9 mouse cellular contexts compared by ENCODE assay signal in the genomic region with DNA sequence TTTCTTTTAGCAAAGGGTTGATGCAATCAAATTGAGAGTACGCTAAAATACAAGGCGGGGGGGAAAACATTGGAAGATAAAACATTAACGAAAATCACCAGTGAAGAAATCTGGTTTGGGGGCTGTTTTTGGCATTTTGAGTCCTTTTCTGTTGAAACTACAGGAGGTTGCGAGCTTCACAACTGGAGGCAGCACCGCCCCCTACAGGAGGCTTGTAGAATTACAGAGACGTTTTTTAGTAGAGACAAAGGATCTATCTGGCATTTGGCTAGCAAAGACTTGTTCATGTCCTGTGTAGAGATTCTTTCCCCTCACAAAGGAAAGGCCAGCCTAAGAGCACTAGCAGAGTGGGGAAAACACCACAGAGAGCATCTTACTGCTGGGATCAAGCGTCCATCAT.
A peak's percentile ranks its signal among the peaks of the same experiment; 100 is the strongest.
DNase-seq lines count a peak whose midpoint lies in the region; TF ChIP-seq lines count a peak whose summit lies in the region.
"Had no signal": no experiment of that assay in that cellular context is flagged by ENCODE, and none has a peak within 500 bp of the region (broad histone marks: within the 10 kb centered on the region; RNA-seq: fewer than 3 reads in every experiment).

No protein-coding gene starts in this region.

- H3K9ac ChIP-seq in heart, adult 2 months (ENCODE audit: low read depth, low read length): no peak overlapping the region
- no peak overlapping the region for H3K9ac ChIP-seq in CH12.LX (ENCODE audit: insufficient read depth, low read depth)
- H3K9ac ChIP-seq: liver, embryonic 15.5 days had no signal

- no peak overlapping the region for H3K4me3 ChIP-seq in heart, adult 2 months
- H3K4me3 ChIP-seq in heart, embryonic 10.5 days: no peak overlapping the region
- no peak overlapping the region for H3K4me3 ChIP-seq in CH12.LX (replicated peaks in 1 of 3; ENCODE audit: low read depth in 2 of 3, low read length in 2 of 3, poor library complexity in 1 of 3)
- H3K4me3 ChIP-seq: liver, embryonic 15.5 days had no signal

- DNase-seq in heart, adult 2 months: peak; percentile 29 to 68
- no peak for DNase-seq in heart, embryonic 10.5 days (ENCODE audit: low spot score)
- DNase-seq in CH12.LX (ENCODE audit: extremely low read depth): peak; percentile 57
- peak; percentile 14 for DNase-seq in brain, embryonic 18.5 days (ENCODE audit: low read depth, low spot score)
- peak; percentile 48 to 49 for DNase-seq in frontal cortex, postnatal 36 days (ENCODE audit: low spot score in 2 of 2)
- DNase-seq in left cerebral cortex, adult 11 months (ENCODE audit: low spot score): peak; percentile 7
- peak; percentile 16 for DNase-seq in retina, adult 2 months (ENCODE audit: low read depth, low spot score)
- DNase-seq in urinary bladder, postnatal 10 days (ENCODE audit: low spot score): no peak

- 36% methylated on average over 7 of the region's 7 CpGs for WGBS in heart, adult 2 months
- WGBS in heart, embryonic 10.5 days: 40% methylated on average over 7 of the region's 7 CpGs

- dilution Hi-C loops in CH12.LX (cut with MboI; ENCODE audit: extremely low pct_ligation_motif_present, extremely low pct_unique_long_range_greater_than_20kb, low sequenced_read_pairs): no loop called here

- H3K4me2 ChIP-seq in CH12.LX (ENCODE audit: insufficient read depth, low read depth, poor library complexity, severe bottlenecking): no peak overlapping the region
- H3K4me2 ChIP-seq: liver, embryonic 15.5 days had no signal

- no peaks in the 10 kb centered on the region for H3K79me2 ChIP-seq in heart, adult 2 months (replicated peaks; ENCODE audit: control insufficient read depth, insufficient read depth, low read length)
- no peaks in the 10 kb centered on the region for H3K79me2 ChIP-seq in CH12.LX (replicated peaks; ENCODE audit: control insufficient read depth, extremely low read depth, insufficient read depth, poor library complexity, severe bottlenecking)

- no peaks in the 10 kb centered on the region; the same call in 1 of the 2 replicates for H3K4me1 ChIP-seq in heart, adult 2 months (ENCODE audit: control insufficient read depth, insufficient read depth, low read length)
- H3K4me1 ChIP-seq in heart, embryonic 10.5 days: no peaks in the 10 kb centered on the region
- H3K4me1 ChIP-seq in CH12.LX (ENCODE audit: control insufficient read depth in 1 of 2, insufficient read depth in 2 of 2): no peaks in the 10 kb centered on the region
- H3K4me1 ChIP-seq: liver, embryonic 15.5 days had no signal

- peak; percentile 65 for TF ChIP-seq RAD21 in CH12.LX (IDR thresholded peaks at IDR 0.05; ENCODE audit: low read depth, low read length)

- H3K27me3 ChIP-seq in heart, adult 2 months (ENCODE audit: control insufficient read depth, insufficient read depth, low read length): no peaks in the 10 kb centered on the region
- H3K27me3 ChIP-seq in heart, embryonic 10.5 days (ENCODE audit: insufficient read depth, poor library complexity, severe bottlenecking): peaks cover 46% of the 10 kb centered on the region
- peaks cover 48% of the 10 kb centered on the region for H3K27me3 ChIP-seq in CH12.LX (replicated peaks)
- H3K27me3 ChIP-seq: liver, embryonic 15.5 days had no signal

- H3K9me3 ChIP-seq in heart, embryonic 10.5 days: no peaks in the 10 kb centered on the region
- no peaks in the 10 kb centered on the region for H3K9me3 ChIP-seq in CH12.LX (replicated peaks; ENCODE audit: low read length)
- H3K9me3 ChIP-seq: liver, embryonic 15.5 days had no signal

- H3K27ac ChIP-seq in heart, adult 2 months: no peak overlapping the region
- H3K27ac ChIP-seq in heart, embryonic 10.5 days: no peak overlapping the region
- no peak overlapping the region for H3K27ac ChIP-seq in CH12.LX (ENCODE audit: insufficient read depth, low read depth)
- H3K27ac ChIP-seq: liver, embryonic 15.5 days had no signal

- peak; percentile 85 for TF ChIP-seq CTCF in heart, adult 2 months (IDR thresholded peaks at IDR 0.05)
- peak; percentile 72 to 77 for TF ChIP-seq CTCF in CH12.LX (conservative IDR thresholded peaks at IDR 0.05 in 1 of 2, IDR thresholded peaks at IDR 0.05 in 1 of 2; ENCODE audit: low read depth in 2 of 2, low read length in 2 of 2)

- in situ Hi-C loops in CH12.LX (cut with MboI; ENCODE audit: low pct_ligation_motif_present, low pct_unique_long_range_greater_than_20kb, low sequenced_read_pairs): no loop called here

- intact Hi-C loops in heart, adult 2 months (cut with DNase I): loop anchor here (2.0 kb wide), 1 partner anchor 787 kb away; no protein-coding TSS in a partner anchor

- H3K36me3 ChIP-seq in heart, adult 2 months (ENCODE audit: control insufficient read depth, insufficient read depth, low read length): no peaks in the 10 kb centered on the region
- H3K36me3 ChIP-seq in heart, embryonic 10.5 days: no peaks in the 10 kb centered on the region
- H3K36me3 ChIP-seq in CH12.LX (replicated peaks in 1 of 2; ENCODE audit: control insufficient read depth in 1 of 2, insufficient read depth in 1 of 2, low read length in 1 of 2): no peaks in the 10 kb centered on the region
- H3K36me3 ChIP-seq: liver, embryonic 15.5 days had no signal

- no peak for TF ChIP-seq POLR2A in heart, adult 2 months (IDR thresholded peaks at IDR 0.05; ENCODE audit: insufficient read depth, low read depth, low read length)
- no peak for TF ChIP-seq POLR2A in CH12.LX (IDR thresholded peaks at IDR 0.05; ENCODE audit: low read depth, low read length)

- TF ChIP-seq EP300 in heart, adult 2 months (IDR thresholded peaks at IDR 0.05; ENCODE audit: insufficient read depth, low read depth, low read length): no peak
- TF ChIP-seq EP300 in CH12.LX (IDR thresholded peaks at IDR 0.05; ENCODE audit: low read length): no peak

TF ChIP-seq in CH12.LX, 34 proteins besides CTCF, POLR2A, EP300 and RAD21:
- TF ChIP-seq MYC (IDR thresholded peaks at IDR 0.05; ENCODE audit: low read depth, low read length) (no peak), SMC3 (IDR thresholded peaks at IDR 0.05; ENCODE audit: low read depth, low read length) (peak; percentile 43), USF2 (conservative IDR thresholded peaks at IDR 0.05; ENCODE audit: low read depth, low read length) (no peak), MAFK (IDR thresholded peaks at IDR 0.05; ENCODE audit: insufficient replicate concordance, low read length) (no peak), HCFC1 (IDR thresholded peaks at IDR 0.05; ENCODE audit: low read depth, low read length) (no peak), MAZ (IDR thresholded peaks at IDR 0.05; ENCODE audit: low read depth, low read length) (no peak)
TF ChIP-seq in CH12.LX: peak in this region for 1.

Comparison
In these comparisons a context has a peak if more than half of its experiments do, and no peak if none do; other contexts are left out.
1. DNase-seq: peak in heart, adult 2 months (2 of 2), CH12.LX (single experiment), brain, embryonic 18.5 days (single experiment), frontal cortex, postnatal 36 days (2 of 2), left cerebral cortex, adult 11 months (single experiment) and retina, adult 2 months (single experiment); none in heart, embryonic 10.5 days (single experiment) and urinary bladder, postnatal 10 days (single experiment).